Mouse (Mus musculus) WW6 (cell line): Measurements from ENCODE around the gene Irf5.

Experiments used
- DNase-seq: peaks from one replicate; pipeline ENCODE4 v3.0.0-alpha.2; 2013; ENCODE audit warnings: low read depth, low spot score

The Irf5 gene

DNA sequence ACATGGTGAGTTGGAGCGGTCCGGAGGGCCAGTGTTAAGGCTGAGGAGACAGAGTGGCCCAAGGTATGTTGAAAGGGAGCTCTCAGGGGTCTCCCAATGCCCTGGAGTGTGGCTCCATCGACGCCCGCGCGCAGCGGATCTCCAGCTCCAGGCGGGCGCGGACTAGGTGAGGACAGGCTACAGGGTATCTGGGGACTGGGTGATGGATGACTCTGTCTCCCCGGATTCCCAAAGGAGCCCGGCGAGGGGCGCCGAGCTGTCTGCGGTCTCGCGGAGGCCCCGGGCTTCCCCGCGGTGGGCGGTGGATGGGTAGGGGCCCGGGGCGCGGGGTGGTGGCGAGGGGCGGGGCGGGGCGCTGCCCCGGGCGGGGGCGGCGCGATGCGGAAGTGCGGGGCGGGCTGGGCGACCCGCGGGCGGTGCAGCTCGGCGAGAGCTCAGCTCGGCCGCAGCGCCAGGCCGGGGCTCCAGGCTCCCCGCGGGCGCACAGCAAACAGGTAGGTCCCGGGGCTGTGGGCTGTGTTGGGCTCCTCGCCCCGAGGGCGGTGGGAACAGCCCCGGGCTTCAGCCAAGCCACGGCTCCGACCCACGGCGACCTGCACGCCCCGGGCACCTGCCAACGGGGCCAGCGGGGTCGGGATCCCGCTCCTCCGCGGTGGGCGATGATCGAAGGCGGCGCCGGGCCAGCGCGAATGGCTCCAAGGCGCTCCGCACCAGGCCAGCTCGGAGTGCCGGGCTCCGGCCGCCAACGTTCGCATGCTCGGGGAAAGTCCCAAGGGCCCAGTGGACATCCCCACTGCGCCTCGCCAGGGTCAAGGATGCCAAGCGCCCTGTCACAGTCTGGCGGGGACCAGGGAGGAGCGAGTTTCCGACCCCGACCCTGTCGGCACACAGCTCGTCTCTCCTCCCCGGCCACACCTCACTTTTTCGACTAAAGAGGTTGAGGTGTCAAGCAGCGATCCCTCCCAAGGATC is at the start of gene Irf5:
TSS of gene Irf5 (plus strand) at position 345 of the 971 bp plus-strand sequence.
- DNase-seq = no peak

GRCm38 (mm10) chr6:29482691-29483090 is 43.7 kb upstream of the Irf5 start:
- no peak for DNase-seq

GRCm38 (mm10) chr6:29484716-29485559 is 41.5 kb upstream of the Irf5 start:
- peak; percentile 73 for DNase-seq

GRCm38 (mm10) chr6:29485951-29486350 is 40.5 kb upstream of the Irf5 start:
- no peak for DNase-seq

GRCm38 (mm10) chr6:29494101-29494500 is 32.3 kb upstream of the Irf5 start:
- DNase-seq = no peak

DNA sequence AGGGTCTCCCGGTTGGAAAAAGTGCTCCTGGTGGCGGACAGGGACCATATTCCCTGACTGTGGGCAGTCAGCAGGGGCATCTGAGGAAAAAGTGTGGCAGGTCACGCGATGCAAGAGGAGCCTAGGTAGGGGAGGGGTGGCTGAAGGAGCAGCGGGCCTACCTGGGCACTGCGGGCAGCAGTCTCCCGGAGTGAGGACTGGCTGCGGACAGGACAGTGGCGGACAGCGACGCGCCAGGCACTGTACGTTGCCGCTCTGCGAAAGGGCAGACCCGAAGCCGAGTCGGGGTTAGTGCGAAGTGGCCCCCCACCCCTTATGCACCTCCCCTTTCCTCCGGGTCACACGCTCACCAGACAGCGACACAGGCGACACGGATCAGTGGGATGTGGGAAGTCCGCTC is 30.2 kb upstream of the Irf5 start:
- no peak for DNase-seq

DNA sequence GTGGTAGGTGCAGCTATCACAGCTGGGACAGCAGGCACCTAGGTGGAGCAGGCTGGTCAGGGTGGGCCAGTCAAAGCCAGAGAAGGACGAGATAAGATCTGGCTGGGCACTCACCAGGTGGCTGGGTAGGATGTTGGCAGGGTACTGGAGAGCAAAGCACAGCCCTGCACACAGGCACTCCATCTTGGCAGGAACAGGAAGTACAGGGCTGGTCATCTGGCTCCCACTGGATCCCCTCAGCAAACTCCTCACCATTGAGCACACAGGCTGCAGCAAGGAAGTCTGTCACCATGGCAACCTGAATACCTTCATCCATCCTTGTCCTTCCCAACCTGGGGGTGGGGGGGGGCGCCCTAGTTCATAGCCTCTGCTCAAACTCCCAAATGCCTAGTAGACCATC is 28.6 kb upstream of the Irf5 start:
- DNase-seq = no peak

- no peak for DNase-seq
These were observed 26.2 kb upstream of the Irf5 start for GRCm38 (mm10) chr6:29500177-29500576.

- DNase-seq = no peak
These were observed 25.6 kb upstream of the Irf5 start for GRCm38 (mm10) chr6:29500810-29501209.

DNA sequence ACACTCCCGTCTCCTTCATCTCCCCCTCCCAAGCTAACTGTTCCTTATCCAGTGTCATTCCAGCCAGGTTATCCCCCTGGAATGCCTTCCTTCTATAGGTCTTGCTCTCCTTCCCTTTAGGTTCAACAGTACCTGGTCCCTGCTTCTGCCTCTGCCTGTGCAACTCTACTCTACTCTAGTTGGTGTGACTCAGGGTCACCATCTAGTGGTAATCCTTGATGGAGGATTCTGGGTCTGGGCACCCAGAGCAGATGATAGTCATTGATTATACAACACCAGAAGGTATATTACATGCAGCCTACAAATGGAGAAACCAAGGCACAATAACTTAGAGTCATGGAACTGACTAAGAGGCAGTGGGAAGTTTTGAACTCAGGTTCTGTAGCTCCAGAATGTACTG is 24.8 kb upstream of the Irf5 start:
- no peak for DNase-seq

GRCm38 (mm10) chr6:29505493-29505892 is 20.9 kb upstream of the Irf5 start:
- DNase-seq = no peak

GRCm38 (mm10) chr6:29506834-29507233 is 19.6 kb upstream of the Irf5 start:
- no peak for DNase-seq

DNA sequence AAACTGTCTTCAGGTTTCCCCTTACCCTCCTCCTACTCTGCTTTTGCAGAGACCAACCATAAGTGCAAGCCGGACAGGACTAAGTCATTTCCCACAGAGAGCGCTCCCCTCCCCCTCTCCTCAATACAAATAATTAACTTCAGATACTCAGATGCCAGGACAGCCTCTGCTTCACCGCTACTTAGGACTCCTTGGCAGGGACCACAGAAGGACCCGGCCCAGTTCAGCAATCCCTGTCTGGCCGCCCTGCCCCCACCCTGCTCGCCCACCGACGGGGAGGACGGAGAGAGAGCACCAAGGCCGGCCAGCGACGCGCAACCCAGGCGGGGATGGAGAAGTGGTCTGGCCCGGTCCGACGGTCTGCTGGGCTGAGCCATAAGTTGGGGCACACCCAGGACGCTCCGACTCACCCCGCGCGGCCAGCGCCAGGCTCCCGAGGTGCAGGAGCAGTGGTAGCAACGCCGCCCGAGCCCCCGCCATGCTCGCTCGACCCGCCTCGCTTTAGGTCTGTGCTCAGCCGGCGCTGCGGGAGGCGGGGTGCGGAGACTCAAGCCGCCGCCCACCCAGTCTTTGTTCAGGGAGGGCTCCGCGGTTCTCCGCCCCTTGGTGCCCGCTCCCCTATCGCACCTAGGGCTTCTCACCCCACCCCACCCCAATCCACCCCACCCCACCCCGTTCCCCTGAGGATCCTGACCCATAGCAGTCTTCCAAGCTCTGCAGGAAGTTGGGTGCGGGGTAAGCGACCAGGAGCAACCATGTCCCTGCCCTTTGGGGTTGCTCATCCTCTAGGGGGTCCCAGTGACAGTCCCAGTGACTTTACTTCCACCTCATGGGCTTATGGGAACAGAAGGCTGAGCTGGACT is 18.7 kb upstream of the Irf5 start, which contains the start of gene Kcp:
TSS of gene Kcp (minus strand) at position 506 of the 863 bp plus-strand sequence.
- DNase-seq = no peak

GRCm38 (mm10) chr6:29509086-29509485 is 17.3 kb upstream of the Irf5 start:
- no peak for DNase-seq

- no peak for DNase-seq
These were observed 13.1 kb upstream of the Irf5 start for GRCm38 (mm10) chr6:29513284-29513683.

DNA sequence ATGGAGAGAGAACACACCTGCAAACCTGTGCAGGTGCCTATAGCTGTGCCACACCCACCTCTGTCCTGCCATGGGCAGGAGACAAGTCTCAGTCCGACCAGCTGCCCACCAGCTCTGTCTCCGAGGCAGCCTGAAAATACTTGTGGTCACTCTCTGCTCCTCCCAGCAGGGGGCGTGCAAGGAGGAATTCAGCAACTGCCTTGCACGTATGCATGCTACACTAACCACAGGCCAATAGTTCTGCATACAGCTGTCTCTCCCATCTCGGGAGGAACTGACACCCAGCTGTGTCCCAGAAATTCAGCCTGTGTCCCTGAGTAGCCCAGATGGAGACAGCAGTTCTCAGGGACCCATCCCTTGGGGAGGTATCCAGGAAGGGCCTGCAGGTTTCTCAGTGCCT is 9.3 kb upstream of the Irf5 start:
- DNase-seq = no peak

- DNase-seq = no peak
These were observed 3.7 kb upstream of the Irf5 start for GRCm38 (mm10) chr6:29522626-29523300.

DNA sequence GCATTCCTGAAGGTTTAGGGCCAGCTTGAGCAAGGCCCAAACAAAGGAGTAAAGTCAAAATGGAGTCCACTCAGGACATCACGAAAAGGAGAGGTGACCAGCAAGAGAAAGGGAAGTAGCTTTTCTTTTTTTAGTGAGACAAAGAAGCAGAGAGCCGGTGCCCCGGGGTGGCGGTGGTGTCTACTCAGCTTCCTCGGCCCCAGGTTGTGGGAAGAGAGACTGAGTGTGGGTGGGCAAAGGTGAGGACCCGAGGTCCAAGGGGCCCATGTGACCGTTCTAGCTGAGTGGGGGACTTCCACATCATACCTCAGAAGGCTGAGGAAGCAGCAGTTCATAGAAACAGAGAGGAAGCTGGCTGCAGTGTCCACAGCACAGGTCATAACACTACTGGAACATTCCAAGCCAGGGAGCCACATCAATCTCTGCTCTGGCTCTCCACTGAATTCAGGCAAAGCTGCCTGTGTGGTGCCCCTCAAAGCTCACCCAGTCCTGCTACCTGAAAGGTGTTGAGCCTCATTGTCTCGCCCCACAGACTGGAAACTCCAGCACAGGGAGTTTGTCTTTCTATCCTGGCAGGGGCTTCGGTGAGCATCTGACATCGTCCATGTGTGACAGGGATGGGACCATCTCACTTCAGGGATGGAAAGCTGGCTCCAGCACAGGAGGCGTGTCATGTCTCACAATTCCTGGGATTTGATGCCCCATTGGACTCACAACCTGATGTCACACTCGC is 3.0 kb upstream of the Irf5 start:
- no peak for DNase-seq

GRCm38 (mm10) chr6:29524034-29524489 is 2.4 kb upstream of the Irf5 start:
- DNase-seq = no peak

- DNase-seq = no peak
These were observed 1.2 kb upstream of the Irf5 start for GRCm38 (mm10) chr6:29525256-29525655.
